Mouse (Mus musculus): ENCODE measurements around the gene Dnah17.

GRCm38 (mm10) chr11:118035068-118035467, 95.4 kb downstream of the Dnah17 start:
- no peak for TF ChIP-seq CTCF (IDR thresholded peaks at IDR 0.05)
- TF ChIP-seq POLR2A (IDR thresholded peaks at IDR 0.05; ENCODE audit: insufficient read depth, low read depth, low read length), result no peak

All from heart, adult 2 months (tissue).